Mouse (Mus musculus) spleen, adult 2 months (tissue): ENCODE measurements around the gene Gon4l. TPM values are rescaled to one million over a fixed set of nuclear protein-coding genes. Genes with fewer than 3 reads are reported as not detected.

ENCODE experiments used
- DNase-seq, 2 experiments: peaks; one replicate each; pipeline versions ENCODE4 v3.0.0 to v3.0.0-alpha.2; 2012 to 2021; ENCODE audit warnings: low spot score in 2 of 2, low read depth in 1 of 2
- H3K27ac ChIP-seq: fragments of 200-500 bp; 2 replicates; pipeline ENCODE4 v1.5.1; 2012; ENCODE audit warnings: low read length, inconsistent platforms; ENCODE audit not compliant: insufficient read depth
- H3K27me3 ChIP-seq: fragments of 200-500 bp; 2 replicates; pipeline ENCODE4 v1.6.1; 2012; ENCODE audit warnings: mild to moderate bottlenecking, moderate library complexity, low read length, inconsistent platforms; ENCODE audit not compliant: control insufficient read depth, insufficient read depth
- H3K36me3 ChIP-seq: fragments of 200-500 bp; 2 replicates; pipeline ENCODE4 v1.6.1; 2012; ENCODE audit warnings: mild to moderate bottlenecking, low read length, inconsistent platforms; ENCODE audit not compliant: control insufficient read depth, insufficient read depth
- H3K4me1 ChIP-seq: fragments of 200-500 bp; 2 replicates; pipeline ENCODE4 v1.6.1; 2011; ENCODE audit warnings: inconsistent platforms; ENCODE audit not compliant: control insufficient read depth, insufficient read depth, insufficient read length
- H3K4me3 ChIP-seq: fragments of 200-500 bp; 2 replicates; pipeline ENCODE4 v1.5.1; 2011; ENCODE audit warnings: mild to moderate bottlenecking, inconsistent platforms; ENCODE audit not compliant: insufficient read depth, insufficient read length; ENCODE audit errors: extremely low read depth
- CTCF ChIP-seq: fragments of 200-500 bp; IDR thresholded peaks from 2 replicates; pipeline ENCODE4 v1.5.1; 2011; ENCODE audit warnings: mild to moderate bottlenecking, inconsistent platforms; ENCODE audit not compliant: insufficient read depth, insufficient read length, insufficient replicate concordance; ENCODE audit errors: extremely low read depth
- POLR2A ChIP-seq: fragments of 200-500 bp; IDR thresholded peaks from 2 replicates; pipeline ENCODE4 v1.6.1; 2011; ENCODE audit warnings: low read depth, low read length, inconsistent platforms
- WGBS: fragments of 180-500 bp; shearing (Covaris S2); methylation state at CpG from one replicate; pipeline ENCODE4 v1.1.7; 2018; 5-methylcytosine and 5-hydroxymethylcytosine counted together
- polyA plus RNA-seq: library from polyadenylated mRNA; depleted of rRNA; stranded (reverse); fragments of >200 nt; gene quantifications from 2 replicates; pipeline ENCODE4 v1.2.3, GENCODE M21; 2012; rRNA removed

Gene Gon4l
- polyA plus RNA-seq, 1 experiment: 13.6 TPM

GRCm38 (mm10) chr3:88953246-88953645 lies 118.2 kb downstream of the Gon4l start:
- Histone ChIP-seq H3K4me1 (peaks cover 2% of the 10 kb centered on the region; the same call in 1 of the 2 replicates), H3K27me3 (no peaks in the 10 kb centered on the region), H3K4me3 (no peak overlapping the region), H3K27ac (no peak overlapping the region), H3K36me3 (no peaks in the 10 kb centered on the region)
- no peak for TF ChIP-seq CTCF
- TF ChIP-seq POLR2A: no peak
- DNase-seq: no peak
- 85% methylated on average over 4 of the region's 4 CpGs for WGBS

GRCm38 (mm10) chr3:88953736-88954135 lies 118.7 kb downstream of the Gon4l start:
- no peak for DNase-seq
- Histone ChIP-seq H3K27me3 (no peaks in the 10 kb centered on the region), H3K4me3 (no peak overlapping the region), H3K36me3 (no peaks in the 10 kb centered on the region), H3K27ac (no peak overlapping the region), H3K4me1 (peaks cover 2% of the 10 kb centered on the region; the same call in 1 of the 2 replicates)
- TF ChIP-seq CTCF (no peak), POLR2A (no peak)

Other genes with a start within 250 kb of the Gon4l start
- 120 and 146 TPM in 2 replicates for gene Arhgef2, start 229.3 kb upstream of the Gon4l start, polyA plus RNA-seq
- not detected in 2 replicates for gene Rxfp4, start 182.1 kb upstream of the Gon4l start, polyA plus RNA-seq
- gene Khdc4, start 149.4 kb upstream of the Gon4l start, polyA plus RNA-seq: 36.0 and 40.5 TPM in 2 replicates
- gene Rit1, start 118.4 kb upstream of the Gon4l start, polyA plus RNA-seq: 28.3 and 32.9 TPM in 2 replicates
- 3.6 and 5.0 TPM in 2 replicates for gene Syt11, start 60.1 kb upstream of the Gon4l start, polyA plus RNA-seq
- gene Msto1, start 78.8 kb downstream of the Gon4l start, polyA plus RNA-seq: 17.9 and 24.0 TPM in 2 replicates
- 5.7 and 6.0 TPM in 2 replicates for gene Ash1l, start 115.4 kb downstream of the Gon4l start, polyA plus RNA-seq
- 23.7 and 26.4 TPM in 2 replicates for gene Dap3, start 116.0 kb downstream of the Gon4l start, polyA plus RNA-seq